Mouse (Mus musculus) myocyte (in vitro differentiated cells): ENCODE data around the gene Krtcap3.

Source experiments
- CEBPB ChIP-seq: IDR thresholded peaks from 2 replicates; pipeline ENCODE4 v1.6.1; 2011; ENCODE audit warnings: mild to moderate bottlenecking, moderate library complexity; ENCODE audit not compliant: poor library complexity, insufficient read depth, severe bottlenecking
- E2F4 ChIP-seq: IDR thresholded peaks from one replicate; pipeline ENCODE4 v1.6.1; 2011; ENCODE audit warnings: mild to moderate bottlenecking, control low read depth, moderate library complexity; ENCODE audit not compliant: insufficient read depth
- MAX ChIP-seq: IDR thresholded peaks from one replicate; pipeline ENCODE4 v1.6.1; 2011; ENCODE audit warnings: low read depth, mild to moderate bottlenecking, control low read depth
- MYOD1 ChIP-seq, 3 experiments: IDR thresholded peaks; one replicate each; pipeline ENCODE4 v1.6.1; 2011; ENCODE audit warnings: control low read depth in 2 of 3, low read depth in 2 of 3, mild to moderate bottlenecking in 2 of 3, moderate library complexity in 1 of 3; ENCODE audit not compliant: insufficient read length in 2 of 3, control insufficient read depth in 1 of 3
- MYOG ChIP-seq, 3 experiments: IDR thresholded peaks; one replicate each; pipeline ENCODE4 v1.6.1; 2011; ENCODE audit warnings: control low read depth in 2 of 3, low read depth in 2 of 3, mild to moderate bottlenecking in 2 of 3; ENCODE audit not compliant: insufficient read length in 2 of 3, control insufficient read depth in 1 of 3, insufficient read depth in 1 of 3
- POLR2A ChIP-seq: IDR thresholded peaks from one replicate; pipeline ENCODE4 v1.6.1; 2011; ENCODE audit warnings: low read depth, mild to moderate bottlenecking, control low read depth, moderate library complexity; ENCODE audit not compliant: insufficient read length
- POLR2AphosphoS2 ChIP-seq: IDR thresholded peaks from one replicate; pipeline ENCODE4 v1.6.1; 2011; ENCODE audit warnings: low read depth, control low read depth; ENCODE audit not compliant: insufficient read length
- TCF12 ChIP-seq: IDR thresholded peaks from one replicate; pipeline ENCODE4 v1.6.1; 2011; ENCODE audit warnings: mild to moderate bottlenecking, control low read depth; ENCODE audit not compliant: poor library complexity, insufficient read depth, severe bottlenecking

- TF ChIP-seq MYOD1 (IDR thresholded peaks at IDR 0.05; ENCODE audit: control insufficient read depth in 1 of 3, insufficient read length in 2 of 3, low read depth in 2 of 3) (no peak), CEBPB (no peak), POLR2A (no peak), TCF12 (no peak), MYOG (IDR thresholded peaks at IDR 0.05; ENCODE audit: control insufficient read depth in 1 of 3, insufficient read depth in 1 of 3, insufficient read length in 2 of 3, low read depth in 2 of 3) (no peak), E2F4 (no peak), POLR2AphosphoS2 (no peak), MAX (no peak)
Observed at GRCm38 (mm10) chr5:31204421-31204820, 47.1 kb upstream of the Krtcap3 start.
